Mouse (Mus musculus): ENCODE results near the gene Col18a1. TPM values are rescaled to one million over a fixed set of nuclear protein-coding genes. Genes with fewer than 3 reads are reported as not detected.

The Col18a1 gene
- polyA plus RNA-seq, 1 experiment from 2014 or later = 86.5 TPM

Other genes starting within 250 kb of the Col18a1 start
- gene Pcbp3, start 204.7 kb downstream of the Col18a1 start, polyA plus RNA-seq (2015; fragmentation: Nextera tagmentation; extraction: Ambion mirVana) = 26.8 and 27.7 TPM in 2 replicates
- 29.0 and 32.5 TPM in 2 replicates for gene Slc19a1, start 134.3 kb downstream of the Col18a1 start, polyA plus RNA-seq (2015; fragmentation: Nextera tagmentation; extraction: Ambion mirVana)
- 162 and 166 TPM in 2 replicates for gene Pofut2, start 92.7 kb upstream of the Col18a1 start, polyA plus RNA-seq (2015; fragmentation: Nextera tagmentation; extraction: Ambion mirVana)